Mouse (Mus musculus): Measurements from ENCODE around the gene Ddx5.

GRCm38 (mm10) chr11:106788026-106788774 is 785 bp downstream of the Ddx5 start:
- no peak for TF ChIP-seq CTCF (IDR thresholded peaks at IDR 0.05; ENCODE audit: low read depth)
- no peak for TF ChIP-seq EP300 (optimal IDR thresholded peaks at IDR 0.05)
